Mouse (Mus musculus) CH12.LX (cell line): ENCODE measurements around the gene AL732309.1. TPM values are rescaled to one million over a fixed set of nuclear protein-coding genes. Genes with fewer than 3 reads are reported as not detected.
A peak's percentile ranks its signal among the peaks of the same experiment; 100 is the strongest.
"Not testable (repeated sequence)": the region's sequence is repeated elsewhere in the genome, so short reads cannot be mapped to it uniquely, and the experiment has no call there.

Experiments used
- DNase-seq: peaks from one replicate; pipeline ENCODE4 v3.0.0-alpha.2; 2013; ENCODE audit errors: extremely low read depth
- H3K27ac ChIP-seq: 2 replicates; pipeline ENCODE4 v1.5.1; 2012; ENCODE audit warnings: low read depth, mild to moderate bottlenecking, control low read depth, moderate library complexity; ENCODE audit not compliant: insufficient read depth
- H3K27me3 ChIP-seq: replicated peaks from 2 replicates; pipeline ENCODE3; 2012; ENCODE audit warnings: inconsistent platforms
- H3K36me3 ChIP-seq, 2 experiments: replicated peaks in 1 of 2; 2 replicates each; pipeline versions ENCODE3 to v1.6.1; 2012; ENCODE audit warnings: inconsistent platforms in 1 of 2, low read length in 1 of 2, mild to moderate bottlenecking in 1 of 2, mixed read lengths in 1 of 2, moderate library complexity in 1 of 2; ENCODE audit not compliant: control insufficient read depth in 1 of 2, insufficient read depth in 1 of 2
- H3K4me1 ChIP-seq, 2 experiments: 2 replicates each; pipeline ENCODE4 v1.6.1; 2012; ENCODE audit warnings: inconsistent platforms in 1 of 2, moderate library complexity in 1 of 2; ENCODE audit not compliant: insufficient read depth in 2 of 2, control insufficient read depth in 1 of 2
- H3K4me2 ChIP-seq: 2 replicates; pipeline ENCODE4 v1.6.1; 2012; ENCODE audit warnings: low read depth, mild to moderate bottlenecking, control low read depth; ENCODE audit not compliant: poor library complexity, insufficient read depth, severe bottlenecking
- H3K4me3 ChIP-seq, 3 experiments: fragments of 150-350 bp in 1 of 3; sonication (generic) in 1 of 3; replicated peaks in 1 of 3; 2 replicates each; pipeline versions ENCODE3 to v1.5.1; 2011 to 2012; ENCODE audit warnings: low read depth in 2 of 3, low read length in 2 of 3, mild to moderate bottlenecking in 2 of 3, moderate library complexity in 2 of 3, control low read depth in 1 of 3, improper control_type of control experiment in 1 of 3, inconsistent platforms in 1 of 3, mixed read lengths in 1 of 3; ENCODE audit not compliant: poor library complexity in 1 of 3
- H3K79me2 ChIP-seq: replicated peaks from 2 replicates; pipeline ENCODE4 v1.6.1; 2012; ENCODE audit warnings: mild to moderate bottlenecking, moderate library complexity; ENCODE audit not compliant: control insufficient read depth, poor library complexity, insufficient read depth, severe bottlenecking; ENCODE audit errors: extremely low read depth
- H3K9ac ChIP-seq: 2 replicates; pipeline ENCODE4 v1.6.1; 2012; ENCODE audit warnings: low read depth, mild to moderate bottlenecking, control low read depth, moderate library complexity; ENCODE audit not compliant: insufficient read depth
- H3K9me3 ChIP-seq: replicated peaks from 2 replicates; pipeline ENCODE3; 2012; ENCODE audit warnings: low read length, inconsistent platforms, mixed read lengths
- BHLHE40 ChIP-seq: IDR thresholded peaks from 2 replicates; pipeline ENCODE4 v1.6.1; 2011; ENCODE audit warnings: mild to moderate bottlenecking, low read depth, low read length, improper control_type of control experiment
- CHD1 ChIP-seq: IDR thresholded peaks from 2 replicates; pipeline ENCODE4 v1.6.1; 2012; ENCODE audit warnings: low read depth, low read length, improper control_type of control experiment, inconsistent platforms
- CTCF ChIP-seq, 2 experiments: IDR thresholded peaks in 1 of 2; conservative IDR thresholded peaks in 1 of 2; 2 replicates each; pipeline ENCODE4 v1.5.1; 2011 to 2012; ENCODE audit warnings: low read depth in 2 of 2, low read length in 2 of 2, improper control_type of control experiment in 1 of 2, inconsistent platforms in 1 of 2, mild to moderate bottlenecking in 1 of 2, moderate library complexity in 1 of 2
- E2F4 ChIP-seq: IDR thresholded peaks from 2 replicates; pipeline ENCODE4 v1.6.1; 2011; ENCODE audit warnings: low read depth, low read length, improper control_type of control experiment; ENCODE audit not compliant: insufficient replicate concordance
- ELF1 ChIP-seq: IDR thresholded peaks from 2 replicates; pipeline ENCODE4 v1.6.1; 2014; ENCODE audit warnings: low read depth, mild to moderate bottlenecking, inconsistent platforms, low read length, improper control_type of control experiment
- HCFC1 ChIP-seq: IDR thresholded peaks from 2 replicates; pipeline ENCODE4 v1.6.1; 2012; ENCODE audit warnings: low read depth, mild to moderate bottlenecking, inconsistent platforms, low read length, improper control_type of control experiment
- IRF4 ChIP-seq: IDR thresholded peaks from 2 replicates; pipeline ENCODE4 v1.6.1; 2014; ENCODE audit warnings: low read depth, mild to moderate bottlenecking, inconsistent platforms, low read length, improper control_type of control experiment
- KAT2A ChIP-seq: IDR thresholded peaks from 2 replicates; pipeline ENCODE4 v1.6.1; 2012; ENCODE audit warnings: low read length, improper control_type of control experiment, inconsistent platforms; ENCODE audit not compliant: insufficient replicate concordance
- MAZ ChIP-seq: IDR thresholded peaks from 2 replicates; pipeline ENCODE4 v1.6.1; 2012; ENCODE audit warnings: low read depth, mild to moderate bottlenecking, inconsistent platforms, low read length, improper control_type of control experiment, moderate library complexity
- MEF2A ChIP-seq: IDR thresholded peaks from 2 replicates; pipeline ENCODE4 v1.6.1; 2014; ENCODE audit warnings: low read depth, mild to moderate bottlenecking, inconsistent platforms, low read length, improper control_type of control experiment, borderline replicate concordance
- MXI1 ChIP-seq: IDR thresholded peaks from 2 replicates; pipeline ENCODE4 v1.6.1; 2011; ENCODE audit warnings: mild to moderate bottlenecking, low read depth, low read length, improper control_type of control experiment
- MYC ChIP-seq: IDR thresholded peaks from 2 replicates; pipeline ENCODE4 v1.6.1; 2011; ENCODE audit warnings: low read depth, mild to moderate bottlenecking, improper control_type of control experiment, low read length
- RAD21 ChIP-seq: IDR thresholded peaks from 2 replicates; pipeline ENCODE4 v1.6.1; 2011; ENCODE audit warnings: low read depth, mild to moderate bottlenecking, low read length, improper control_type of control experiment, moderate library complexity
- RCOR1 ChIP-seq: conservative IDR thresholded peaks from 2 replicates; pipeline ENCODE4 v1.6.1; 2012; ENCODE audit warnings: low read depth, mild to moderate bottlenecking, inconsistent platforms, low read length, improper control_type of control experiment
- SIN3A ChIP-seq: IDR thresholded peaks from 2 replicates; pipeline ENCODE4 v1.6.1; 2012; ENCODE audit warnings: low read length, improper control_type of control experiment, inconsistent platforms
- SMC3 ChIP-seq: IDR thresholded peaks from 2 replicates; pipeline ENCODE4 v1.6.1; 2011; ENCODE audit warnings: low read depth, low read length, improper control_type of control experiment
- TBP ChIP-seq: conservative IDR thresholded peaks from 2 replicates; pipeline ENCODE4 v1.6.1; 2011; ENCODE audit warnings: low read depth, low read length, improper control_type of control experiment
- TCF12 ChIP-seq: IDR thresholded peaks from 2 replicates; pipeline ENCODE4 v1.6.1; 2014; ENCODE audit warnings: low read depth, mild to moderate bottlenecking, inconsistent platforms, low read length, improper control_type of control experiment
- USF2 ChIP-seq: conservative IDR thresholded peaks from 2 replicates; pipeline ENCODE4 v1.6.1; 2011; ENCODE audit warnings: low read depth, low read length, improper control_type of control experiment
- ZC3H11A ChIP-seq: IDR thresholded peaks from 2 replicates; pipeline ENCODE4 v1.6.1; 2012; ENCODE audit warnings: low read depth, mild to moderate bottlenecking, inconsistent platforms, low read length, improper control_type of control experiment
- ZMIZ1 ChIP-seq: IDR thresholded peaks from 2 replicates; pipeline ENCODE4 v1.6.1; 2012; ENCODE audit warnings: low read depth, mild to moderate bottlenecking, inconsistent platforms, low read length, improper control_type of control experiment
- ZNF384 ChIP-seq: IDR thresholded peaks from 2 replicates; pipeline ENCODE4 v1.6.1; 2012; ENCODE audit warnings: low read depth, low read length, improper control_type of control experiment, inconsistent platforms
- dilution Hi-C: fragments of 300-500 bp; cut with MboI; formaldehyde crosslinking; loops from 2 replicates; pipeline ENCODE4 v1.14.3; 2020; ENCODE audit warnings: low sequenced_read_pairs; ENCODE audit not compliant: extremely low pct_unique_long_range_greater_than_20kb, extremely low pct_ligation_motif_present
- in situ Hi-C: fragments of 300-500 bp; cut with MboI; formaldehyde crosslinking; loops from 3 replicates; pipeline ENCODE4 v1.14.3; 2019; ENCODE audit warnings: low sequenced_read_pairs, low pct_ligation_motif_present, low pct_unique_long_range_greater_than_20kb, mixed read lengths
- polyA plus RNA-seq: library from polyadenylated mRNA; unstranded; fragments of >175 nt; gene quantifications from 2 replicates; pipeline ENCODE4 v1.2.1, GENCODE M21; 2012; ENCODE audit warnings: low read depth; ENCODE audit not compliant: insufficient read length
- total RNA-seq, 2 experiments: library from RNA; depleted of rRNA; stranded (reverse); fragments of 300-350 nt in 1 of 2; fragments of >200 nt in 1 of 2; gene quantifications; 2 replicates each; pipeline ENCODE4 v1.2.3; 2012 to 2014

Gene AL732309.1
- total and polyA plus RNA-seq, 3 experiments = 4.5 to 8.9 (median 6.7) TPM

GRCm38 (mm10) chr2:25257250-25257649, 10.6 kb upstream of the AL732309.1 start:
- DNase-seq, H3K4me3 ChIP-seq, H3K27me3 ChIP-seq, H3K27ac ChIP-seq, in situ Hi-C loops, H3K9me3 ChIP-seq, dilution Hi-C loops: not testable (repeated sequence)
- peaks cover 13 to 18% of the 10 kb centered on the region in 2 experiments for H3K36me3 ChIP-seq
- peaks cover 14% of the 10 kb centered on the region for H3K79me2 ChIP-seq
- 0 out of 2 replicates have a peak overlapping the region, but pooled peaks have one; percentile 15 for H3K9ac ChIP-seq
- peak overlapping the region; percentile 58; the same call in 1 of the 2 replicates for H3K4me2 ChIP-seq
- TF ChIP-seq TBP = peak; percentile 90
- peaks cover 0 to 22% of the 10 kb centered on the region in 2 experiments; a peak in 2 of 4 replicates for H3K4me1 ChIP-seq

GRCm38 (mm10) chr2:25256443-25257109, 9.9 kb upstream of the AL732309.1 start:
- peak overlapping the region; percentile 96 for H3K4me2 ChIP-seq
- DNase-seq = peak; percentile 91
- in situ Hi-C loops, dilution Hi-C loops, H3K27ac ChIP-seq, H3K27me3 ChIP-seq, H3K9me3 ChIP-seq: not testable (repeated sequence)
- H3K4me3 ChIP-seq = peak overlapping the region; percentile 85 to 97 (median 87)
- peaks cover 14% of the 10 kb centered on the region for H3K79me2 ChIP-seq
- peaks cover 0 to 17% of the 10 kb centered on the region in 2 experiments; a peak in 2 of 4 replicates for H3K4me1 ChIP-seq
- H3K9ac ChIP-seq = peak overlapping the region; percentile 83
- TF ChIP-seq TCF12 (0 out of 2 replicates have a peak, but pooled peaks have one; percentile 23), TBP (peak; percentile 93), CTCF (conservative IDR thresholded peaks at IDR 0.05 in 1 of 2, IDR thresholded peaks at IDR 0.05 in 1 of 2; ENCODE audit: low read depth in 2 of 2, low read length in 2 of 2) (peak; percentile 10 to 68; a peak in 3 of 4 replicates), ELF1 (peak; percentile 20; the same call in 1 of the 2 replicates), RAD21 (peak; percentile 62), HCFC1 (peak; percentile 45; the same call in 1 of the 2 replicates), MAZ (peak; percentile 58; the same call in 1 of the 2 replicates), SMC3 (peak; percentile 59), ZNF384 (peak; percentile 71), SIN3A (peak; percentile 53; the same call in 1 of the 2 replicates)
- H3K36me3 ChIP-seq = peaks cover 20 to 25% of the 10 kb centered on the region in 2 experiments

GRCm38 (mm10) chr2:25255284-25255779, 8.7 kb upstream of the AL732309.1 start, which contains the start of gene Tmem203:
TSS of gene Tmem203 (plus strand) at chr2:25255439.
- in situ Hi-C loops = no loop called here
- peaks cover 0 to 17% of the 10 kb centered on the region in 2 experiments; a peak in 2 of 4 replicates for H3K4me1 ChIP-seq
- peak within 1 kb of the TSS; percentile 85 to 97 (median 87) for H3K4me3 ChIP-seq
- H3K27ac ChIP-seq = peak within 1 kb of the TSS; percentile 66
- DNase-seq = peak; percentile 94
- dilution Hi-C loops = no loop called here
- peaks cover 14% of the 10 kb centered on the region for H3K79me2 ChIP-seq
- no peaks in the 10 kb centered on the region for H3K9me3 ChIP-seq
- H3K4me2 ChIP-seq = peak within 1 kb of the TSS; percentile 96
- H3K27me3 ChIP-seq = no peaks in the 10 kb centered on the region
- peak within 1 kb of the TSS; percentile 83 for H3K9ac ChIP-seq
- peaks cover 31 to 38% of the 10 kb centered on the region in 2 experiments for H3K36me3 ChIP-seq
- TF ChIP-seq MEF2A (peak; percentile 59), E2F4 (no peak), IRF4 (peak; percentile 72; the same call in 1 of the 2 replicates), ZC3H11A (no peak), TBP (0 out of 2 replicates have a peak, but pooled peaks have one; percentile 47), MYC (peak; percentile 89), CHD1 (no peak), ZMIZ1 (peak; percentile 65), MXI1 (peak; percentile 99), BHLHE40 (peak; percentile 71), RCOR1 (0 out of 2 replicates have a peak, but pooled peaks have one; percentile 65), USF2 (no peak), KAT2A (peak; percentile 91; the same call in 1 of the 2 replicates)
